Mouse (Mus musculus): ENCODE results near the gene Ank3.

DNA sequence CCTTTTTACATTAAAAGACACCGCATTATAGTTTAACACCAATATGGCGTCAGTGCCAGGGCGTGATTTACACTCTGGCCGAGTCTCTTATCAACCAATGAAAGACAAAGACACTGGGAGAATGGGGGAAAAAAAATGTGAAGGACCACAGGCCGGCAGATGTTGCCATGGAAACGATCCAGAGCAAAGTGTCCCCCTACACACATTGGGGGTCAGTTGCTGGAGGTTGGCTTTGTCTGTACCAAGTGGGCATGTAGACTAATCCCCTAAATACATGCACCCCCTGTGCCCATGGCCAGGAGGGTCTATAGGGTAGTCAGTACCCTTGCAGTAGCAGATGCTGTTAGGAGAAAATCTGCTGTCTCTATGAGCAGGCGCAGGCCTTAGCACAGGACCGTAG is 547.3 kb downstream of the Ank3 start:
- TF ChIP-seq CTCF (conservative IDR thresholded peaks at IDR 0.05; ENCODE audit: insufficient read depth, insufficient read length, low read depth, low read length) (no peak), POLR2A (IDR thresholded peaks at IDR 0.05; ENCODE audit: low read depth, low read length) (no peak)
